Mouse (Mus musculus) kidney, embryonic 15.5 days (tissue): ENCODE measurements around the gene Clrn3. TPM values are rescaled to one million over a fixed set of nuclear protein-coding genes. Genes with fewer than 3 reads are reported as not detected.

Source experiments
- ATAC-seq: fragments of 200-750 bp; cut with Nextera tagmentation; replicated peaks from 2 replicates; pipeline ENCODE4 v1.8.0; 2017; ENCODE audit warnings: moderate TSS enrichment; ENCODE audit not compliant: low FRiP score
- H3K27ac ChIP-seq: fragments of 300-500 bp; sonication (generic); 2 replicates; pipeline ENCODE4 v1.5.1; 2015; ENCODE audit warnings: mild to moderate bottlenecking, inconsistent platforms
- H3K27me3 ChIP-seq: fragments of 300-500 bp; sonication (generic); 2 replicates; pipeline ENCODE4 v1.6.1; 2015; ENCODE audit warnings: inconsistent platforms
- H3K36me3 ChIP-seq: fragments of 300-500 bp; sonication (generic); 2 replicates; pipeline ENCODE4 v1.6.1; 2015; ENCODE audit warnings: inconsistent platforms
- H3K4me1 ChIP-seq: fragments of 300-500 bp; sonication (generic); 2 replicates; pipeline ENCODE4 v1.6.1; 2015; ENCODE audit warnings: inconsistent platforms
- H3K4me2 ChIP-seq: fragments of 300-500 bp; sonication (generic); 2 replicates; pipeline ENCODE4 v1.6.1; 2015; ENCODE audit warnings: moderate library complexity, mild to moderate bottlenecking, inconsistent platforms
- H3K4me3 ChIP-seq: fragments of 300-500 bp; sonication (generic); replicated peaks from 2 replicates; pipeline ENCODE4 v1.5.1; 2015; ENCODE audit warnings: mild to moderate bottlenecking, inconsistent platforms
- H3K9ac ChIP-seq: fragments of 300-500 bp; sonication (generic); 2 replicates; pipeline ENCODE4 v1.6.1; 2015; ENCODE audit warnings: mild to moderate bottlenecking, inconsistent platforms
- H3K9me3 ChIP-seq: fragments of 300-500 bp; sonication (generic); replicated peaks from 2 replicates; pipeline ENCODE4 v1.6.1; 2016; ENCODE audit warnings: inconsistent platforms
- WGBS: fragments of 180-500 bp; shearing (Covaris S2); methylation state at CpG from one replicate; pipeline ENCODE4 v1.1.7; 2015; ENCODE audit warnings: mixed read lengths; 5-methylcytosine and 5-hydroxymethylcytosine counted together
- polyA plus RNA-seq: library from polyadenylated mRNA; unstranded; fragments of >200 nt; fragmentation: Nextera tagmentation; extraction: Ambion mirVana; gene quantifications from 2 replicates; pipeline ENCODE4 v1.2.1, GENCODE M21; 2015

Gene Clrn3
- polyA plus RNA-seq, 1 experiment from 2014 or later, result 9.4 TPM

- H3K4me1 ChIP-seq, result peaks cover 7% of the 10 kb centered on the region
- no peak overlapping the region for H3K27ac ChIP-seq
- H3K4me3 ChIP-seq, result no peak overlapping the region
- ATAC-seq, result no peak
- no peaks in the 10 kb centered on the region; the same call in 1 of the 2 replicates for H3K9me3 ChIP-seq
- H3K9ac ChIP-seq, result no peak overlapping the region
- H3K36me3 ChIP-seq, result no peaks in the 10 kb centered on the region
- H3K27me3 ChIP-seq, result no peaks in the 10 kb centered on the region
- no peak overlapping the region for H3K4me2 ChIP-seq
- WGBS, result 83% methylated on average over 2 of the region's 2 CpGs
Observed at GRCm38 (mm10) chr7:135529068-135529467, 614 bp upstream of the Clrn3 start.

- no peaks in the 10 kb centered on the region; the same call in 1 of the 2 replicates for H3K9me3 ChIP-seq
- no peaks in the 10 kb centered on the region for H3K36me3 ChIP-seq
- peak overlapping the region; percentile 6; the same call in 1 of the 2 replicates for H3K4me3 ChIP-seq
- H3K27ac ChIP-seq, result no peak overlapping the region
- H3K4me2 ChIP-seq, result 0 out of 2 replicates have a peak overlapping the region, but pooled peaks have one; percentile 20
- no peak for ATAC-seq
- H3K9ac ChIP-seq, result no peak overlapping the region
- peaks cover 22% of the 10 kb centered on the region for H3K4me1 ChIP-seq
- WGBS, result 47% methylated on average over 3 of the region's 3 CpGs
- H3K27me3 ChIP-seq, result no peaks in the 10 kb centered on the region
Observed at GRCm38 (mm10) chr7:135527169-135527568, 1.3 kb downstream of the Clrn3 start.

- Histone ChIP-seq H3K4me3 (0 out of 2 replicates have a peak overlapping the region, but pooled peaks have one; percentile 6), H3K9me3 (no peaks in the 10 kb centered on the region; the same call in 1 of the 2 replicates), H3K27ac (no peak overlapping the region), H3K4me1 (peaks cover 27% of the 10 kb centered on the region), H3K4me2 (0 out of 2 replicates have a peak overlapping the region, but pooled peaks have one; percentile 20), H3K9ac (no peak overlapping the region), H3K36me3 (no peaks in the 10 kb centered on the region), H3K27me3 (no peaks in the 10 kb centered on the region)
- 71% methylated on average over 3 of the region's 3 CpGs for WGBS
- ATAC-seq, result no peak
Observed at GRCm38 (mm10) chr7:135526574-135527152, 1.8 kb downstream of the Clrn3 start.

GRCm38 (mm10) chr7:135524424-135524967, 4.0 kb downstream of the Clrn3 start:
- H3K9ac ChIP-seq, result no peak overlapping the region
- no peaks in the 10 kb centered on the region for H3K36me3 ChIP-seq
- peaks cover 34% of the 10 kb centered on the region for H3K4me1 ChIP-seq
- H3K4me3 ChIP-seq, result no peak overlapping the region
- peak; percentile 70 for ATAC-seq
- H3K9me3 ChIP-seq, result no peaks in the 10 kb centered on the region; the same call in 1 of the 2 replicates
- WGBS, result 42% methylated on average over 6 of the region's 6 CpGs
- peak overlapping the region; percentile 66 for H3K27ac ChIP-seq
- no peaks in the 10 kb centered on the region for H3K27me3 ChIP-seq
- H3K4me2 ChIP-seq, result no peak overlapping the region

GRCm38 (mm10) chr7:135523981-135524380, 4.5 kb downstream of the Clrn3 start:
- H3K36me3 ChIP-seq, result no peaks in the 10 kb centered on the region
- no peaks in the 10 kb centered on the region; the same call in 1 of the 2 replicates for H3K9me3 ChIP-seq
- 14% methylated on average over 4 of the region's 4 CpGs for WGBS
- H3K9ac ChIP-seq, result no peak overlapping the region
- peak; percentile 43 for ATAC-seq
- peak overlapping the region; percentile 66 for H3K27ac ChIP-seq
- H3K27me3 ChIP-seq, result no peaks in the 10 kb centered on the region
- H3K4me2 ChIP-seq, result no peak overlapping the region
- peaks cover 34% of the 10 kb centered on the region for H3K4me1 ChIP-seq
- no peak overlapping the region for H3K4me3 ChIP-seq

- H3K4me1 ChIP-seq, result peaks cover 36% of the 10 kb centered on the region
- H3K27ac ChIP-seq, result peak overlapping the region; percentile 51
- H3K4me3 ChIP-seq, result no peak overlapping the region
- no peaks in the 10 kb centered on the region for H3K27me3 ChIP-seq
- no peaks in the 10 kb centered on the region for H3K9me3 ChIP-seq
- H3K4me2 ChIP-seq, result peak overlapping the region; percentile 1; the same call in 1 of the 2 replicates
- H3K36me3 ChIP-seq, result no peaks in the 10 kb centered on the region
- 49% methylated on average over 15 of the region's 15 CpGs for WGBS
- peak; percentile 85 for ATAC-seq
- no peak overlapping the region for H3K9ac ChIP-seq
Observed at GRCm38 (mm10) chr7:135521755-135522512, 6.5 kb downstream of the Clrn3 start.

- WGBS, result 52% methylated on average over 5 of the region's 5 CpGs
Observed at GRCm38 (mm10) chr7:135520241-135520640, 8.2 kb downstream of the Clrn3 start.

GRCm38 (mm10) chr7:135517191-135517590, 11.3 kb downstream of the Clrn3 start:
- Histone ChIP-seq H3K36me3 (no peaks in the 10 kb centered on the region), H3K27ac (no peak overlapping the region), H3K4me3 (no peak overlapping the region), H3K4me2 (no peak overlapping the region), H3K9ac (no peak overlapping the region), H3K4me1 (peaks cover 14% of the 10 kb centered on the region), H3K9me3 (no peaks in the 10 kb centered on the region), H3K27me3 (no peaks in the 10 kb centered on the region)
- ATAC-seq, result no peak
- 48% methylated on average over 4 of the region's 4 CpGs for WGBS

More at GRCm38 (mm10) chr7:135520241-135520640, 8.2 kb downstream of the Clrn3 start:
- Histone ChIP-seq H3K4me1 (peaks cover 36% of the 10 kb centered on the region), H3K9me3 (no peaks in the 10 kb centered on the region), H3K4me2 (no peak overlapping the region), H3K27ac (no peak overlapping the region), H3K27me3 (no peaks in the 10 kb centered on the region), H3K9ac (no peak overlapping the region), H3K36me3 (no peaks in the 10 kb centered on the region), H3K4me3 (no peak overlapping the region)
- ATAC-seq, result no peak

- Histone ChIP-seq H3K9ac (no peak overlapping the region), H3K4me3 (no peak overlapping the region), H3K36me3 (no peaks in the 10 kb centered on the region), H3K27ac (no peak overlapping the region), H3K9me3 (no peaks in the 10 kb centered on the region), H3K4me1 (no peaks in the 10 kb centered on the region), H3K27me3 (no peaks in the 10 kb centered on the region), H3K4me2 (no peak overlapping the region)
- 82% methylated on average over 3 of the region's 3 CpGs for WGBS
- ATAC-seq, result no peak
Observed at GRCm38 (mm10) chr7:135511723-135512122, 16.7 kb downstream of the Clrn3 start.

- ATAC-seq, result no peak
- Histone ChIP-seq H3K9me3 (no peaks in the 10 kb centered on the region), H3K27me3 (no peaks in the 10 kb centered on the region), H3K4me3 (no peak overlapping the region), H3K36me3 (no peaks in the 10 kb centered on the region), H3K9ac (no peak overlapping the region), H3K4me1 (no peaks in the 10 kb centered on the region), H3K4me2 (no peak overlapping the region), H3K27ac (no peak overlapping the region)
- WGBS, result 84% methylated on average over 5 of the region's 5 CpGs
Observed at GRCm38 (mm10) chr7:135510431-135510830, 18.0 kb downstream of the Clrn3 start.

- no peak for ATAC-seq
- Histone ChIP-seq H3K9ac (no peak overlapping the region), H3K4me1 (no peaks in the 10 kb centered on the region), H3K36me3 (no peaks in the 10 kb centered on the region), H3K4me2 (no peak overlapping the region), H3K4me3 (no peak overlapping the region), H3K9me3 (no peaks in the 10 kb centered on the region), H3K27ac (no peak overlapping the region), H3K27me3 (no peaks in the 10 kb centered on the region)
- 86% methylated on average over 3 of the region's 3 CpGs for WGBS
Observed at GRCm38 (mm10) chr7:135509272-135509671, 19.2 kb downstream of the Clrn3 start.

GRCm38 (mm10) chr7:135508602-135509001, 19.9 kb downstream of the Clrn3 start:
- no peak for ATAC-seq
- H3K27me3 ChIP-seq, result no peaks in the 10 kb centered on the region
- H3K9me3 ChIP-seq, result no peaks in the 10 kb centered on the region
- H3K36me3 ChIP-seq, result no peaks in the 10 kb centered on the region
- no peak overlapping the region for H3K27ac ChIP-seq
- H3K9ac ChIP-seq, result no peak overlapping the region
- H3K4me2 ChIP-seq, result no peak overlapping the region
- no peaks in the 10 kb centered on the region for H3K4me1 ChIP-seq
- WGBS, result 85% methylated on average over 4 of the region's 4 CpGs
- H3K4me3 ChIP-seq, result no peak overlapping the region
